Mouse (Mus musculus) ES-E14 (cell line): ENCODE results near the gene Tmem176a.

Source experiments
- HCFC1 ChIP-seq: IDR thresholded peaks from 2 replicates; pipeline ENCODE4 v1.6.1; 2012; ENCODE audit warnings: low read length, inconsistent platforms, borderline replicate concordance; ENCODE audit not compliant: insufficient read depth
- ZNF384 ChIP-seq: IDR thresholded peaks from 2 replicates; pipeline ENCODE4 v1.6.1; 2012; ENCODE audit warnings: low read depth, low read length, inconsistent platforms

DNA sequence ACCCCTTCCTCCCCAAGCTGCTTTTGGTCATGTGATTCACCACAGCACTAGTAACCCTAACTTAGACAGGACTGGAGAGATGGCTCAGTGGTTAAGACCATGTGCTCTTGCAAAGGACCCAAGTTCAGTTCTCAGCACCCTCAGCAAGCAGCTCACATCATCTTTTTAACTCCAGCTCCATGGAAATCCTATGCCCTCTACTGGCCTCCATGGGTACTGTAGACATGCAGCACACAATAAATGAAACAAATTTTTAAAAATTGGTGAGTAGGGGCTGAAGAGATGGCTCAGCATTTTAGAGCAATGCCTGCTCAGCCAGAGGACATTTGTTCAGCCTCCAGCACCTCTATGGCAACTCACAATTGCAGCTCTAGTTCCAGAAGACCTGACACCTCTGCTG is 25.7 kb upstream of the Tmem176a start:
- TF ChIP-seq HCFC1, result no peak
- TF ChIP-seq ZNF384, result no peak
